ENCODE assay signal across 8 mouse cellular contexts in the genomic region with DNA sequence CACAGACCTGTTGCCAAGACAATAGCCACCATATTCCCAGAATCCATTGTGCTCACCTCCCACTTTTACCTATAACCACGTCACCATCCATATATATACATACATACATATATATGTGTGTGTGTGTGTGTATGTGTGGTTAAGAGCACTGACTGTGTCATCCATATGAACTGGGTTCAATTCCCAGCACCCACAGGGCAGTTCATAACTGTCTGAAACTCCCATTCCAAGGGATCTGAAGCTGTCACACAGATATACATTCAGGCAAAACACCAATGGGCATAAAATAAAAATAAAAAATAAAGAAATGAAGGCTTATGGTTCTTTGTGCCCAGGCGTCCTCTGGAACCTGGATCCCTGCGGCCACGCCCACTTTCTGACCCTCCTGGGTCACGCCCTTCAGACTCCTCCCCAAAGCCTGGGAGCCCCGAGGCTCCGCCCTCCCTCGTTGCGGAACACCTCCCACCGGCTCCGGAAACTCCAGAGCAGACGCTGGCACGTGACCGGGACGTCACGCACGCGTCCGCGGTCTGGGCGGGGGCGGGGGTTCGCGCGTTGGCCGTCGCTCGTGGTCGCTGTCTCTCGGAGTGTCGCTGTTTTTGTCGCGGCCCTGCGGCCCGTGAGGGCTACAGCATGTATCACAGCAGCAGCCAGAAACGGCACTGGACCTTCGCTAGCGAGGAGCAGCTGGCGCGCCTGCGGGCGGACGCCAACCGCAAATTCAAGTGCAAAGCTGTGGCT. TPM values are rescaled to one million over a fixed set of nuclear protein-coding genes. Genes with fewer than 3 reads are reported as not detected.
A peak's percentile ranks its signal among the peaks of the same experiment; 100 is the strongest.
DNase-seq lines count a peak whose midpoint lies in the region; ATAC-seq and TF ChIP-seq lines count a peak whose summit lies in the region.

A gene (plus strand): TSS at position 506 of the 741 bp plus-strand sequence.

- H3K27ac ChIP-seq in ES-Bruce4 (ENCODE audit: insufficient read depth, low read length), result no peak within 1 kb of the TSS
- peak within 1 kb of the TSS; percentile 76 for H3K27ac ChIP-seq in forebrain, embryonic 13.5 days
- peak within 1 kb of the TSS; percentile 76 for H3K27ac ChIP-seq in liver, postnatal 0 days (ENCODE audit: low read depth)
- peak within 1 kb of the TSS; percentile 87 for H3K27ac ChIP-seq in neural tube, embryonic 14.5 days (ENCODE audit: low read depth, low read length)

- H3K27me3 ChIP-seq in ES-Bruce4 (ENCODE audit: control insufficient read depth, insufficient read depth, low read length, poor library complexity, severe bottlenecking), result no peaks in the 10 kb centered on the region
- H3K27me3 ChIP-seq in forebrain, embryonic 13.5 days, result no peaks in the 10 kb centered on the region
- no peaks in the 10 kb centered on the region for H3K27me3 ChIP-seq in liver, postnatal 0 days (ENCODE audit: insufficient read depth, low read length)
- H3K27me3 ChIP-seq in neural tube, embryonic 14.5 days (ENCODE audit: control insufficient read depth, insufficient read depth, low read length), result no peaks in the 10 kb centered on the region

- intact Hi-C loops in heart, postnatal 10 days (cut with DNase I), result no loop called here

- DNase-seq in heart, postnatal 10 days, result peak; percentile 94 to 95
- peak; percentile 86 for DNase-seq in large intestine, adult 2 months (ENCODE audit: low read depth, low spot score)
- peak; percentile 95 for DNase-seq in liver, postnatal 0 days
- peak; percentile 96 for DNase-seq in testis, postnatal 10 days (ENCODE audit: low spot score)

- 1% methylated on average over 44 of the region's 44 CpGs for whole genome bisulfite sequencing in forebrain, embryonic 13.5 days
- WGBS in large intestine, adult 2 months, result 1% methylated on average over 44 of the region's 44 CpGs
- 2% methylated on average over 44 of the region's 44 CpGs for WGBS in liver, postnatal 0 days (ENCODE audit: insufficient replicate concordance)
- 2% methylated on average over 44 of the region's 44 CpGs for WGBS in neural tube, embryonic 14.5 days

- TF ChIP-seq CTCF in ES-Bruce4 (IDR thresholded peaks at IDR 0.05; ENCODE audit: low read depth, low read length), result no peak
- TF ChIP-seq CTCF in liver, postnatal 0 days (IDR thresholded peaks at IDR 0.05; ENCODE audit: low read depth), result peak; percentile 13; the same call in 1 of the 2 replicates

- no peak for TF ChIP-seq EP300 in ES-Bruce4 (IDR thresholded peaks at IDR 0.05; ENCODE audit: insufficient read depth, low read depth, low read length)
- TF ChIP-seq EP300 in liver, postnatal 0 days (IDR thresholded peaks at IDR 0.05; ENCODE audit: low read depth), result no peak

- H3K4me1 ChIP-seq in ES-Bruce4 (ENCODE audit: control insufficient read depth, insufficient read depth, low read length), result no peaks in the 10 kb centered on the region
- H3K4me1 ChIP-seq in forebrain, embryonic 13.5 days, result peaks cover 18% of the 10 kb centered on the region
- no peaks in the 10 kb centered on the region for H3K4me1 ChIP-seq in liver, postnatal 0 days (ENCODE audit: insufficient read depth)
- H3K4me1 ChIP-seq in neural tube, embryonic 14.5 days (ENCODE audit: control insufficient read depth, insufficient read depth, low read length), result peaks cover 8% of the 10 kb centered on the region

- peak within 1 kb of the TSS; percentile 96 for H3K4me3 ChIP-seq in ES-Bruce4 (ENCODE audit: low read depth, low read length)
- H3K4me3 ChIP-seq in forebrain, embryonic 13.5 days, result peak within 1 kb of the TSS; percentile 88
- peak within 1 kb of the TSS; percentile 92 for H3K4me3 ChIP-seq in liver, postnatal 0 days (ENCODE audit: low read depth, low read length)
- H3K4me3 ChIP-seq in neural tube, embryonic 14.5 days (ENCODE audit: low read depth, low read length), result peak within 1 kb of the TSS; percentile 87

- peak; percentile 64 for TF ChIP-seq POLR2A in ES-Bruce4 (IDR thresholded peaks at IDR 0.05; ENCODE audit: insufficient read depth, low read length)

- H3K9ac ChIP-seq in ES-Bruce4 (ENCODE audit: low read depth, poor library complexity, severe bottlenecking), result peak within 1 kb of the TSS; percentile 63
- peak within 1 kb of the TSS; percentile 90 for H3K9ac ChIP-seq in forebrain, embryonic 13.5 days
- peak within 1 kb of the TSS; percentile 89 for H3K9ac ChIP-seq in liver, postnatal 0 days (replicated peaks)
- peak within 1 kb of the TSS; percentile 83 for H3K9ac ChIP-seq in neural tube, embryonic 14.5 days (replicated peaks; ENCODE audit: low read depth, low read length)

- peaks cover 6% of the 10 kb centered on the region for H3K36me3 ChIP-seq in ES-Bruce4 (ENCODE audit: control insufficient read depth, insufficient read depth, low read length, poor library complexity, severe bottlenecking)
- peaks cover 28% of the 10 kb centered on the region for H3K36me3 ChIP-seq in forebrain, embryonic 13.5 days (ENCODE audit: poor library complexity, severe bottlenecking)
- H3K36me3 ChIP-seq in liver, postnatal 0 days (replicated peaks; ENCODE audit: insufficient read depth, low read length), result peaks cover 6% of the 10 kb centered on the region; the same call in 1 of the 2 replicates
- no peaks in the 10 kb centered on the region; the same call in 1 of the 2 replicates for H3K36me3 ChIP-seq in neural tube, embryonic 14.5 days (ENCODE audit: control insufficient read depth, insufficient read depth, low read length)

- peak; percentile 95 for ATAC-seq in cerebellum, adult (ENCODE audit: insufficient number of reproducible peaks, low FRiP score, low TSS enrichment)
- peak; percentile 97 for ATAC-seq in forebrain, embryonic 13.5 days
- peak; percentile 99 for ATAC-seq in liver, postnatal 0 days
- ATAC-seq in neural tube, embryonic 14.5 days (ENCODE audit: low read depth), result peak; percentile 96

- peaks cover 10% of the 10 kb centered on the region for H3K9me3 ChIP-seq in ES-Bruce4 (replicated peaks; ENCODE audit: control insufficient read depth, insufficient read depth, low read length, poor library complexity, severe bottlenecking)
- no peaks in the 10 kb centered on the region for H3K9me3 ChIP-seq in forebrain, embryonic 13.5 days (replicated peaks)
- H3K9me3 ChIP-seq in liver, postnatal 0 days (ENCODE audit: low read length), result no peaks in the 10 kb centered on the region
- no peaks in the 10 kb centered on the region for H3K9me3 ChIP-seq in neural tube, embryonic 14.5 days (ENCODE audit: control insufficient read depth, low read length)

- H3K4me2 ChIP-seq in forebrain, embryonic 13.5 days, result peak within 1 kb of the TSS; percentile 86
- H3K4me2 ChIP-seq in liver, postnatal 0 days (ENCODE audit: low read depth, low read length), result peak within 1 kb of the TSS; percentile 97
- peak within 1 kb of the TSS; percentile 73 for H3K4me2 ChIP-seq in neural tube, embryonic 14.5 days (ENCODE audit: low read depth, low read length)

RNA-seq across cellular contexts. Expression of the gene that starts here (rescaled TPM):
- 88.6 and 99.4 TPM in 2 replicates for polyA plus RNA-seq in ES-Bruce4 (2011; ENCODE audit: insufficient read depth, insufficient read length, low read depth, missing spikeins)
- 115 and 116 TPM in 2 replicates for polyA plus RNA-seq in forebrain, embryonic 13.5 days (2015; fragmentation: Nextera tagmentation; extraction: Ambion mirVana)
- 10 to 100 TPM; 25.5 to 35.2 TPM for total RNA-seq in heart, postnatal 10 days (2021)
- polyA plus RNA-seq in large intestine, adult 2 months (2012; rRNA removed), result 6.3 and 7.1 TPM in 2 replicates
- polyA plus RNA-seq in liver, postnatal 0 days (2015; fragmentation: Nextera tagmentation; extraction: Ambion mirVana), result 40.1 and 42.3 TPM in 2 replicates
- 104 and 107 TPM in 2 replicates for polyA plus RNA-seq in neural tube, embryonic 14.5 days (2014; fragmentation: Nextera tagmentation; extraction: Ambion mirVana)
